Mouse (Mus musculus): ENCODE results near the gene Olfr70. TPM values are rescaled to one million over a fixed set of nuclear protein-coding genes. Genes with fewer than 3 reads are reported as not detected.
A peak's percentile ranks its signal among the peaks of the same experiment; 100 is the strongest.

The Olfr70 gene
- polyA plus RNA-seq, 1 experiment from 2014 or later, result not detected

GRCm38 (mm10) chr4:43696561-43696960 lies 4.0 kb downstream of the Olfr70 start:
- H3K4me2 ChIP-seq, result no peak overlapping the region
- H3K27ac ChIP-seq (ENCODE audit: low read depth, low read length), result no peak overlapping the region
- H3K27me3 ChIP-seq (ENCODE audit: control insufficient read depth, insufficient read depth, low read length), result no peaks in the 10 kb centered on the region
- no peak for ATAC-seq (replicated peaks; ENCODE audit: insufficient number of reproducible peaks, low FRiP score, low TSS enrichment)
- no peaks in the 10 kb centered on the region for H3K36me3 ChIP-seq (ENCODE audit: control insufficient read depth, insufficient read depth, low read length)
- H3K4me1 ChIP-seq (ENCODE audit: control insufficient read depth, insufficient read depth, low read length), result peaks cover 18% of the 10 kb centered on the region
- WGBS (ENCODE audit: insufficient replicate concordance), result 87% methylated on average over 13 of the region's 13 CpGs
- no peaks in the 10 kb centered on the region for H3K9me3 ChIP-seq (replicated peaks; ENCODE audit: control insufficient read depth, low read length)
- no peak overlapping the region for H3K4me3 ChIP-seq (ENCODE audit: low read depth, low read length)
- no peak overlapping the region for H3K9ac ChIP-seq (ENCODE audit: low read depth, low read length)

GRCm38 (mm10) chr4:43695249-43695671 lies 5.3 kb downstream of the Olfr70 start:
- Histone ChIP-seq H3K4me1 (ENCODE audit: control insufficient read depth, insufficient read depth, low read length) (peaks cover 18% of the 10 kb centered on the region), H3K27me3 (ENCODE audit: control insufficient read depth, insufficient read depth, low read length) (no peaks in the 10 kb centered on the region), H3K27ac (ENCODE audit: low read depth, low read length) (0 out of 2 replicates have a peak overlapping the region, but pooled peaks have one; percentile 22), H3K4me2 (no peak overlapping the region), H3K4me3 (ENCODE audit: low read depth, low read length) (no peak overlapping the region), H3K9ac (ENCODE audit: low read depth, low read length) (no peak overlapping the region), H3K36me3 (ENCODE audit: control insufficient read depth, insufficient read depth, low read length) (0 out of 2 replicates have a peak, but pooled peaks cover under 1% of the 10 kb centered on the region), H3K9me3 (replicated peaks; ENCODE audit: control insufficient read depth, low read length) (no peaks in the 10 kb centered on the region)
- no peak for ATAC-seq (replicated peaks; ENCODE audit: insufficient number of reproducible peaks, low FRiP score, low TSS enrichment)
- 19% methylated on average over 9 of the region's 9 CpGs for WGBS (ENCODE audit: insufficient replicate concordance)

- no peak for ATAC-seq (replicated peaks; ENCODE audit: insufficient number of reproducible peaks, low FRiP score, low TSS enrichment)
- WGBS (ENCODE audit: insufficient replicate concordance), result 73% methylated on average over 1 of the region's 1 CpGs
- no peak overlapping the region for H3K4me2 ChIP-seq
- H3K9me3 ChIP-seq (replicated peaks; ENCODE audit: control insufficient read depth, low read length), result no peaks in the 10 kb centered on the region
- no peak overlapping the region for H3K9ac ChIP-seq (ENCODE audit: low read depth, low read length)
- no peaks in the 10 kb centered on the region for H3K27me3 ChIP-seq (ENCODE audit: control insufficient read depth, insufficient read depth, low read length)
- peaks cover 18% of the 10 kb centered on the region for H3K4me1 ChIP-seq (ENCODE audit: control insufficient read depth, insufficient read depth, low read length)
- H3K27ac ChIP-seq (ENCODE audit: low read depth, low read length), result no peak overlapping the region
- H3K36me3 ChIP-seq (ENCODE audit: control insufficient read depth, insufficient read depth, low read length), result 0 out of 2 replicates have a peak, but pooled peaks cover 3% of the 10 kb centered on the region
- no peak overlapping the region for H3K4me3 ChIP-seq (ENCODE audit: low read depth, low read length)
Observed at GRCm38 (mm10) chr4:43694439-43695248, 6.0 kb downstream of the Olfr70 start.

GRCm38 (mm10) chr4:43693806-43694241 lies 6.8 kb downstream of the Olfr70 start:
- Histone ChIP-seq H3K4me1 (ENCODE audit: control insufficient read depth, insufficient read depth, low read length) (peaks cover 18% of the 10 kb centered on the region), H3K4me3 (ENCODE audit: low read depth, low read length) (no peak overlapping the region), H3K9me3 (replicated peaks; ENCODE audit: control insufficient read depth, low read length) (no peaks in the 10 kb centered on the region), H3K27ac (ENCODE audit: low read depth, low read length) (no peak overlapping the region), H3K9ac (ENCODE audit: low read depth, low read length) (no peak overlapping the region), H3K36me3 (ENCODE audit: control insufficient read depth, insufficient read depth, low read length) (0 out of 2 replicates have a peak, but pooled peaks cover 3% of the 10 kb centered on the region), H3K4me2 (no peak overlapping the region), H3K27me3 (ENCODE audit: control insufficient read depth, insufficient read depth, low read length) (no peaks in the 10 kb centered on the region)
- ATAC-seq (replicated peaks; ENCODE audit: insufficient number of reproducible peaks, low FRiP score, low TSS enrichment), result no peak
- 37% methylated on average over 5 of the region's 5 CpGs for WGBS (ENCODE audit: insufficient replicate concordance)

- no peak overlapping the region for H3K4me3 ChIP-seq (ENCODE audit: low read depth, low read length)
- 74% methylated on average over 5 of the region's 5 CpGs for WGBS (ENCODE audit: insufficient replicate concordance)
Observed at GRCm38 (mm10) chr4:43691026-43691425, 9.6 kb downstream of the Olfr70 start.

GRCm38 (mm10) chr4:43690021-43690420 lies 10.6 kb downstream of the Olfr70 start:
- no peaks in the 10 kb centered on the region for H3K27me3 ChIP-seq (ENCODE audit: control insufficient read depth, insufficient read depth, low read length)
- H3K9ac ChIP-seq (ENCODE audit: low read depth, low read length), result no peak overlapping the region
- H3K9me3 ChIP-seq (replicated peaks; ENCODE audit: control insufficient read depth, low read length), result no peaks in the 10 kb centered on the region
- 90% methylated on average over 17 of the region's 17 CpGs for WGBS (ENCODE audit: insufficient replicate concordance)
- H3K4me1 ChIP-seq (ENCODE audit: control insufficient read depth, insufficient read depth, low read length), result peaks cover 12% of the 10 kb centered on the region
- H3K4me3 ChIP-seq (ENCODE audit: low read depth, low read length), result no peak overlapping the region
- no peak overlapping the region for H3K27ac ChIP-seq (ENCODE audit: low read depth, low read length)
- no peak overlapping the region for H3K4me2 ChIP-seq
- H3K36me3 ChIP-seq (ENCODE audit: control insufficient read depth, insufficient read depth, low read length), result 0 out of 2 replicates have a peak, but pooled peaks cover 3% of the 10 kb centered on the region
- ATAC-seq (replicated peaks; ENCODE audit: insufficient number of reproducible peaks, low FRiP score, low TSS enrichment), result no peak

More at GRCm38 (mm10) chr4:43691026-43691425, 9.6 kb downstream of the Olfr70 start:
- peaks cover 18% of the 10 kb centered on the region for H3K4me1 ChIP-seq (ENCODE audit: control insufficient read depth, insufficient read depth, low read length)
- no peaks in the 10 kb centered on the region for H3K27me3 ChIP-seq (ENCODE audit: control insufficient read depth, insufficient read depth, low read length)
- 0 out of 2 replicates have a peak, but pooled peaks cover 3% of the 10 kb centered on the region for H3K36me3 ChIP-seq (ENCODE audit: control insufficient read depth, insufficient read depth, low read length)
- no peaks in the 10 kb centered on the region for H3K9me3 ChIP-seq (replicated peaks; ENCODE audit: control insufficient read depth, low read length)
- ATAC-seq (replicated peaks; ENCODE audit: insufficient number of reproducible peaks, low FRiP score, low TSS enrichment), result no peak
- no peak overlapping the region for H3K27ac ChIP-seq (ENCODE audit: low read depth, low read length)
- H3K4me2 ChIP-seq, result no peak overlapping the region
- H3K9ac ChIP-seq (ENCODE audit: low read depth, low read length), result no peak overlapping the region

GRCm38 (mm10) chr4:43679416-43680043 lies 21.1 kb downstream of the Olfr70 start:
- no peak for ATAC-seq (replicated peaks; ENCODE audit: insufficient number of reproducible peaks, low FRiP score, low TSS enrichment)
- no peak overlapping the region for H3K9ac ChIP-seq (ENCODE audit: low read depth, low read length)
- H3K4me2 ChIP-seq, result no peak overlapping the region
- no peak overlapping the region for H3K27ac ChIP-seq (ENCODE audit: low read depth, low read length)
- H3K4me3 ChIP-seq (ENCODE audit: low read depth, low read length), result no peak overlapping the region
- no peaks in the 10 kb centered on the region for H3K4me1 ChIP-seq (ENCODE audit: control insufficient read depth, insufficient read depth, low read length)
- H3K27me3 ChIP-seq (ENCODE audit: control insufficient read depth, insufficient read depth, low read length), result no peaks in the 10 kb centered on the region
- H3K36me3 ChIP-seq (ENCODE audit: control insufficient read depth, insufficient read depth, low read length), result peaks cover 11% of the 10 kb centered on the region
- WGBS (ENCODE audit: insufficient replicate concordance), result 73% methylated on average over 7 of the region's 7 CpGs
- no peaks in the 10 kb centered on the region for H3K9me3 ChIP-seq (replicated peaks; ENCODE audit: control insufficient read depth, low read length)

- peaks cover 11% of the 10 kb centered on the region for H3K36me3 ChIP-seq (ENCODE audit: control insufficient read depth, insufficient read depth, low read length)
- H3K27me3 ChIP-seq (ENCODE audit: control insufficient read depth, insufficient read depth, low read length), result no peaks in the 10 kb centered on the region
- H3K4me2 ChIP-seq, result no peak overlapping the region
- no peak overlapping the region for H3K4me3 ChIP-seq (ENCODE audit: low read depth, low read length)
- H3K9ac ChIP-seq (ENCODE audit: low read depth, low read length), result no peak overlapping the region
- WGBS (ENCODE audit: insufficient replicate concordance), result 80% methylated on average over 6 of the region's 6 CpGs
- H3K27ac ChIP-seq (ENCODE audit: low read depth, low read length), result no peak overlapping the region
- no peaks in the 10 kb centered on the region for H3K9me3 ChIP-seq (replicated peaks; ENCODE audit: control insufficient read depth, low read length)
- no peak for ATAC-seq (replicated peaks; ENCODE audit: insufficient number of reproducible peaks, low FRiP score, low TSS enrichment)
- H3K4me1 ChIP-seq (ENCODE audit: control insufficient read depth, insufficient read depth, low read length), result no peaks in the 10 kb centered on the region
Observed at GRCm38 (mm10) chr4:43678541-43678940, 22.1 kb downstream of the Olfr70 start.

All from heart, embryonic 11.5 days (tissue).